Mouse (Mus musculus) midbrain, embryonic 15.5 days (tissue): ENCODE measurements around the gene Usp5. TPM values are rescaled to one million over a fixed set of nuclear protein-coding genes. Genes with fewer than 3 reads are reported as not detected.
"Not testable (repeated sequence)": the region's sequence is repeated elsewhere in the genome, so short reads cannot be mapped to it uniquely, and the experiment has no call there.

Source experiments
- ATAC-seq: fragments of 200-750 bp; cut with Nextera tagmentation; replicated peaks from 2 replicates; pipeline ENCODE4 v1.8.0; 2017; ENCODE audit warnings: moderate TSS enrichment
- H3K27ac ChIP-seq: fragments of 300-500 bp; sonication (generic); 2 replicates; pipeline ENCODE4 v1.5.1; 2015; ENCODE audit warnings: mild to moderate bottlenecking, inconsistent platforms
- H3K27me3 ChIP-seq: fragments of 300-500 bp; sonication (generic); replicated peaks from 2 replicates; pipeline ENCODE4 v1.6.1; 2015; ENCODE audit warnings: inconsistent platforms
- H3K36me3 ChIP-seq: fragments of 300-500 bp; sonication (generic); replicated peaks from 2 replicates; pipeline ENCODE4 v1.6.1; 2015; ENCODE audit warnings: inconsistent platforms
- H3K4me1 ChIP-seq: fragments of 300-500 bp; sonication (generic); 2 replicates; pipeline ENCODE4 v1.6.1; 2015; ENCODE audit warnings: inconsistent platforms
- H3K4me2 ChIP-seq: fragments of 300-500 bp; sonication (generic); 2 replicates; pipeline ENCODE4 v1.6.1; 2015; ENCODE audit warnings: inconsistent platforms, mild to moderate bottlenecking, moderate library complexity
- H3K4me3 ChIP-seq: fragments of 300-500 bp; sonication (generic); 2 replicates; pipeline ENCODE4 v1.5.1; 2015; ENCODE audit warnings: mild to moderate bottlenecking, inconsistent platforms
- H3K9ac ChIP-seq: fragments of 300-500 bp; sonication (generic); 2 replicates; pipeline ENCODE4 v1.6.1; 2015; ENCODE audit warnings: mild to moderate bottlenecking, inconsistent platforms
- H3K9me3 ChIP-seq: fragments of 300-500 bp; sonication (generic); 2 replicates; pipeline ENCODE4 v1.6.1; 2016; ENCODE audit warnings: inconsistent platforms
- WGBS: fragments of 180-500 bp; shearing (Covaris S2); methylation state at CpG from one replicate; pipeline ENCODE4 v1.1.7; 2015; ENCODE audit warnings: mixed read lengths; 5-methylcytosine and 5-hydroxymethylcytosine counted together
- polyA plus RNA-seq: library from polyadenylated mRNA; unstranded; fragments of >200 nt; fragmentation: Nextera tagmentation; extraction: Ambion mirVana; gene quantifications from 2 replicates; pipeline ENCODE4 v1.2.1, GENCODE M21; 2015

Usp5 gene
- polyA plus RNA-seq, 1 experiment from 2014 or later, result 233 TPM

- ATAC-seq, result peak; percentile 56
- Histone ChIP-seq H3K9ac (peak overlapping the region; percentile 63), H3K4me2 (peak overlapping the region; percentile 87), H3K9me3 (no peaks in the 10 kb centered on the region), H3K27me3 (no peaks in the 10 kb centered on the region), H3K4me3 (peak overlapping the region; percentile 59), H3K4me1 (peaks cover 30% of the 10 kb centered on the region), H3K27ac (peak overlapping the region; percentile 84), H3K36me3 (peaks cover 28% of the 10 kb centered on the region; the same call in 1 of the 2 replicates)
- 37% methylated on average over 8 of the region's 8 CpGs for WGBS
Observed at GRCm38 (mm10) chr6:124814448-124814847, 14.8 kb downstream of the Usp5 start.

GRCm38 (mm10) chr6:124813933-124814332 is 15.4 kb downstream of the Usp5 start, which contains the start of gene Tpi1:
TSS of gene Tpi1 (minus strand) at chr6:124814296.
- Histone ChIP-seq H3K36me3 (peaks cover 23% of the 10 kb centered on the region; the same call in 1 of the 2 replicates), H3K9ac (peak within 1 kb of the TSS; percentile 63), H3K4me2 (peak within 1 kb of the TSS; percentile 87), H3K27ac (peak within 1 kb of the TSS; percentile 84), H3K27me3 (no peaks in the 10 kb centered on the region), H3K4me1 (peaks cover 35% of the 10 kb centered on the region), H3K4me3 (peak within 1 kb of the TSS; percentile 59), H3K9me3 (no peaks in the 10 kb centered on the region)
- WGBS, result under 1% methylated on average over 22 of the region's 22 CpGs
- peak; percentile 89 for ATAC-seq

GRCm38 (mm10) chr6:124813496-124813895 is 15.8 kb downstream of the Usp5 start:
- H3K4me3 ChIP-seq, result peak overlapping the region; percentile 59
- H3K4me1 ChIP-seq, result peaks cover 35% of the 10 kb centered on the region
- no peaks in the 10 kb centered on the region for H3K9me3 ChIP-seq
- H3K9ac ChIP-seq, result peak overlapping the region; percentile 63
- H3K27me3 ChIP-seq, result no peaks in the 10 kb centered on the region
- peak; percentile 85 for ATAC-seq
- H3K4me2 ChIP-seq, result peak overlapping the region; percentile 87
- whole genome bisulfite sequencing, result 0% methylated on average over 18 of the region's 18 CpGs
- peak overlapping the region; percentile 84 for H3K27ac ChIP-seq
- H3K36me3 ChIP-seq, result peaks cover 19% of the 10 kb centered on the region; the same call in 1 of the 2 replicates

- Histone ChIP-seq H3K9ac (peak overlapping the region; percentile 63), H3K27me3 (no peaks in the 10 kb centered on the region), H3K4me2 (peak overlapping the region; percentile 87), H3K27ac (peak overlapping the region; percentile 84), H3K36me3 (peaks cover 12% of the 10 kb centered on the region; the same call in 1 of the 2 replicates), H3K4me1 (peaks cover 39% of the 10 kb centered on the region), H3K4me3 (peak overlapping the region; percentile 59), H3K9me3 (no peaks in the 10 kb centered on the region)
- WGBS, result 18% methylated on average over 9 of the region's 9 CpGs
- no peak for ATAC-seq
Observed at GRCm38 (mm10) chr6:124812848-124813247, 16.4 kb downstream of the Usp5 start.

GRCm38 (mm10) chr6:124811701-124812560 is 17.4 kb downstream of the Usp5 start:
- Histone ChIP-seq H3K4me3 (peak overlapping the region; percentile 59; the same call in 1 of the 2 replicates), H3K27me3 (no peaks in the 10 kb centered on the region), H3K9ac (no peak overlapping the region), H3K4me2 (peak overlapping the region; percentile 87), H3K36me3 (peaks cover 4% of the 10 kb centered on the region; the same call in 1 of the 2 replicates), H3K9me3 (no peaks in the 10 kb centered on the region), H3K27ac (no peak overlapping the region), H3K4me1 (peaks cover 39% of the 10 kb centered on the region)
- WGBS, result 84% methylated on average over 24 of the region's 24 CpGs
- ATAC-seq, result no peak

GRCm38 (mm10) chr6:124811403-124811665 is 17.9 kb downstream of the Usp5 start:
- Histone ChIP-seq H3K4me3 (no peak overlapping the region), H3K4me1 (peaks cover 44% of the 10 kb centered on the region), H3K9me3 (no peaks in the 10 kb centered on the region), H3K9ac (no peak overlapping the region), H3K27me3 (no peaks in the 10 kb centered on the region), H3K27ac (no peak overlapping the region), H3K4me2 (no peak overlapping the region), H3K36me3 (0 out of 2 replicates have a peak, but pooled peaks cover 4% of the 10 kb centered on the region)
- WGBS, result 86% methylated on average over 4 of the region's 4 CpGs
- no peak for ATAC-seq

DNA sequence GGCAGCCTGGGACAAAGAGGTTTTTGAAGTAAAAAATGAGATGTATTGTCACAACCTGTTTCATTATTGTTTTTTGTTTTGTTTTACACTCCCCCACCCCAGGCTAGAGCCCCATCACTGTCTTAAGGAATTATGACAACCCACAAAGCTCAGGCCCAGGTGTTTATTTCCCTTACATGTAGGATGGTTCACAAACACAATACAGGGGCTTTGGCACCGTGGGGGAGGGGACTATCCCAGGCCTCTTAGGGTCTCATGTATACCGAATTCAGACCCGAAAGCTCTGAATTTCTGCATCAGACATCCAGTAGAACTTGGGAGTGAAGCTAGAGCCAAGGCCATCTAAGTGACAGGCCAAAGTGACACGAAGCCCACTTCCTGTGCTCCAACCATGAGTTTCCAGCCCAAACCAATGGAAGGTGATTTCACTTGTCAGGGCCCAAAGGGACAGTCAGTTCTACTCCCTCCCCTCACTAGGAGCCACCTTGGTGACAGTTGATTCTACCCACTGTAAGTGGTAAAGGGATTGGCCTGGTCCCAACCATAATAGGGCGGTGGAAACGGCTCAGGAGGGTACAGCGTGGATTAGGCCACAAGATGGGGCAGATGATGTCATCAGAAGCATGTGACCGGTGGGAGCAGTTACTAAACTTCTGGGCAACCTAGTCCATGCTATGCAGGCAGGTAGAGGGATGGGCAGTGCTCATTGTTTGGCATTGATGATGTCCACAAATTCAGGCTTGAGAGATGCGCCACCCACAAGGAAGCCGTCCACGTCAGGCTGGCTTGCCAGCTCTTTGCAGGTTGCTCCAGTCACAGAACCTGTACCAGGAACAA is 18.5 kb downstream of the Usp5 start:
- not testable (repeated sequence) for H3K4me3 ChIP-seq, H3K27ac ChIP-seq, H3K9ac ChIP-seq, ATAC-seq, H3K4me2 ChIP-seq, H3K27me3 ChIP-seq, H3K36me3 ChIP-seq, H3K9me3 ChIP-seq
- peaks cover 49% of the 10 kb centered on the region for H3K4me1 ChIP-seq
- 83% methylated on average over 11 of the region's 11 CpGs for WGBS

- Histone ChIP-seq H3K27me3 (no peaks in the 10 kb centered on the region), H3K27ac (peak overlapping the region; percentile 67; the same call in 1 of the 2 replicates), H3K4me2 (peak overlapping the region; percentile 83), H3K4me1 (peaks cover 55% of the 10 kb centered on the region), H3K4me3 (peak overlapping the region; percentile 43), H3K36me3 (0 out of 2 replicates have a peak, but pooled peaks cover 4% of the 10 kb centered on the region), H3K9ac (peak overlapping the region; percentile 21), H3K9me3 (no peaks in the 10 kb centered on the region)
- WGBS, result 39% methylated on average over 14 of the region's 14 CpGs
- ATAC-seq, result no peak
Observed at GRCm38 (mm10) chr6:124809775-124810538, 19.3 kb downstream of the Usp5 start.

DNA sequence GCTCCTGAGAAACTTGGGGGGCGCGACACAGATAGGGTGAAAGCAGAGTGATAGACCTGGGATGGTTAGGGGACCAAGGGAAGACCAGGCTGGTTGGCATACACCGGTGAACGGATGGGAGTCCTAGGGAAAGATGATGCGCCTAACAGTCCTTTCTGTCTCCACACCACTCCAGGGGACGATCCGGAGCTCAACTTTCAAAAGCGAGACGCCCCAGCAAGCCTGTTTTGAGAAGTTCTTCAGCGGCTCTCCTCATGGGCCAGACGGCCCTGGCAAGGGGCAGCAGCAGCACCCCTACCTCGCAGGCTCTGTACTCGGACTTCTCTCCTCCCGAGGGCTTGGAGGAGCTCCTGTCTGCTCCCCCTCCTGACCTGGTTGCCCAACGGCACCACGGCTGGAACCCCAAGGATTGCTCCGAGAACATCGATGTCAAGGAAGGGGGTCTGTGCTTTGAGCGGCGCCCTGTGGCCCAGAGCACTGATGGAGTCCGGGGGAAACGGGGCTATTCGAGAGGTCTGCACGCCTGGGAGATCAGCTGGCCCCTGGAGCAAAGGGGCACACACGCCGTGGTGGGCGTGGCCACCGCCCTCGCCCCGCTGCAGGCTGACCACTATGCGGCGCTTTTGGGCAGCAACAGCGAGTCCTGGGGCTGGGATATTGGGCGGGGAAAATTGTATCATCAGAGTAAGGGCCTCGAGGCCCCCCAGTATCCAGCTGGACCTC is 20.1 kb downstream of the Usp5 start:
- ATAC-seq, result 0 out of 2 replicates have a peak, but pooled peaks have one; percentile 1

GRCm38 (mm10) chr6:124808358-124809012 is 20.8 kb downstream of the Usp5 start, which contains the start of gene Spsb2:
TSS of gene Spsb2 (plus strand) at chr6:124808661.
- WGBS, result 4% methylated on average over 29 of the region's 29 CpGs
- Histone ChIP-seq H3K27me3 (no peaks in the 10 kb centered on the region), H3K36me3 (0 out of 2 replicates have a peak, but pooled peaks cover 4% of the 10 kb centered on the region), H3K9ac (peak within 1 kb of the TSS; percentile 21), H3K4me1 (peaks cover 49% of the 10 kb centered on the region), H3K27ac (peak within 1 kb of the TSS; percentile 67), H3K4me2 (peak within 1 kb of the TSS; percentile 83), H3K9me3 (no peaks in the 10 kb centered on the region), H3K4me3 (peak within 1 kb of the TSS; percentile 43)
- peak; percentile 7; the same call in 1 of the 2 replicates for ATAC-seq

More for the DNA sequence above, 20.1 kb downstream of the Usp5 start:
- Histone ChIP-seq H3K36me3 (0 out of 2 replicates have a peak, but pooled peaks cover 4% of the 10 kb centered on the region), H3K4me3 (peak overlapping the region; percentile 43), H3K9me3 (no peaks in the 10 kb centered on the region), H3K27me3 (no peaks in the 10 kb centered on the region), H3K4me1 (peaks cover 51% of the 10 kb centered on the region), H3K4me2 (peak overlapping the region; percentile 83), H3K27ac (peak overlapping the region; percentile 67), H3K9ac (peak overlapping the region; percentile 21)
- under 1% methylated on average over 35 of the region's 35 CpGs for WGBS
